Mouse (Mus musculus): ENCODE measurements around the gene Atg14. TPM values are rescaled to one million over a fixed set of nuclear protein-coding genes. Genes with fewer than 3 reads are reported as not detected.

The Atg14 gene
- total RNA-seq, 1 experiment: 19.8 TPM

DNA sequence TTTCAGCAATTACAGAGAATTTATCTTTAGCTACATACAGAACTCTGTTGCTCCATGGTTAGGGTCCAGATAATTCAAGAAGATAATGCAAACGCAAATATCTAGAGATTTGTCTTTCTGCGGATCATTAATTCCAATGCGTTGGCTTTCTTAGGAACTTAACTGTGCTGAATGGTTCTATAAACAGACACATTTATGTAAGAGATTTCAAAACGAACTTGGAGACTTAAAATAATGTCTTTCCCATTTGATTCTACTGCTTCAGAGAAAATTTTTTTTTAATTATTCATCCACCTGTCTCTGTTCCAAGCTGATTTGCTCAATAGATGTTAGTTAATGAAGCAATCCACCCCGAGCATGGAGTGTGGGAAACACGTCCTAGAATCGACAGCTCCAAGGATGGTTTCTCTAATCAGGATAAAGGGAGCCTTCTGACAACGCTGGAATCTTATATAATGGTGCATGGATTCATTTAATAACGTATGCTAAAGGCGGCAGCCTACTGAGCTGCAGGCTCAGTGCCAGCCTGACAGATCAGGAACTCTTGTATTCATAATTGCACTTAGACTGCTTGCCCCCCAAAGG, 20.0 kb upstream of the Atg14 start:
- TF ChIP-seq MAFK (IDR thresholded peaks at IDR 0.05; ENCODE audit: insufficient read depth, low read depth, low read length) (no peak), ZNF384 (IDR thresholded peaks at IDR 0.05; ENCODE audit: low read depth, low read length) (no peak), HCFC1 (IDR thresholded peaks at IDR 0.05; ENCODE audit: borderline replicate concordance, insufficient read depth, low read length) (no peak)
- Histone ChIP-seq H3K4me3 (ENCODE audit: insufficient read depth in 1 of 2, low read depth in 1 of 2, low read length in 2 of 2, poor library complexity in 1 of 2, severe bottlenecking in 1 of 2) (no peak overlapping the region), H3K9me3 (ENCODE audit: control insufficient read depth, insufficient read depth, low read depth, low read length) (no peaks in the 10 kb centered on the region), H3K27ac (ENCODE audit: insufficient read depth, low read depth, low read length, poor library complexity, severe bottlenecking) (no peak overlapping the region), H3K36me3 (ENCODE audit: control insufficient read depth, insufficient read depth, low read length, poor library complexity, severe bottlenecking) (no peaks in the 10 kb centered on the region), H3K4me1 (ENCODE audit: control insufficient read depth in 2 of 2, insufficient read depth in 2 of 2, low read length in 2 of 2, poor library complexity in 1 of 2) (no peaks in the 10 kb centered on the region), H3K9ac (ENCODE audit: insufficient read depth, low read depth, low read length, poor library complexity, severe bottlenecking) (no peak overlapping the region)
- no peak for DNase-seq (ENCODE audit: low read depth, low spot score)
- in situ Hi-C loops (cut with MboI; ENCODE audit: low sequenced_read_pairs in 2 of 2, unreplicated experiment in 2 of 2): no loop called here

DNA sequence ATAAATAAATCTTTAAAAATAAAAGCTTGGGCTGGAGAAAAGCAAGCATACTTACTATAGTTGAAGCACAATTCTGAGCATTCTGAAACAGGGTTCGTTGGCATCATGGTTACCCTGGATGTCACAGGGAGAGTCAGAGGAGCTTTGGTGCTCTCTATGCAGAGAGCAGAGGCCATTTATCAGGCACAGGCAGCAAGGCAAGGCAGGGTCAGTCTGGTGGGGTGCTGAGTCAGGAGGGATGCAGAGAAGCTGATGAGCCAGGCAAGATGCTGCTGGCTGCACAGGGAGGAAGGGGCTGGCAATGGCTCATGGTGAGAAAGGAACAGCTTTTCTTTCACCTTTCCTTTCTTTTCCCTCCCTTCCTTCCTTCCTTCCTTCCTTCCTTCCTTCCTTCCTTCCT, 19.0 kb upstream of the Atg14 start:
- H3K27ac ChIP-seq (ENCODE audit: insufficient read depth, low read depth, low read length, poor library complexity, severe bottlenecking): no peak overlapping the region
- no peaks in the 10 kb centered on the region for H3K4me1 ChIP-seq (ENCODE audit: control insufficient read depth in 2 of 2, insufficient read depth in 2 of 2, low read length in 2 of 2, poor library complexity in 1 of 2)
- H3K9me3 ChIP-seq (ENCODE audit: control insufficient read depth, insufficient read depth, low read depth, low read length): no peaks in the 10 kb centered on the region
- TF ChIP-seq HCFC1 (IDR thresholded peaks at IDR 0.05; ENCODE audit: borderline replicate concordance, insufficient read depth, low read length) (no peak), ZNF384 (IDR thresholded peaks at IDR 0.05; ENCODE audit: low read depth, low read length) (no peak), MAFK (IDR thresholded peaks at IDR 0.05; ENCODE audit: insufficient read depth, low read depth, low read length) (no peak), ZC3H11A (IDR thresholded peaks at IDR 0.05; ENCODE audit: borderline replicate concordance, low read depth, low read length) (no peak), CHD2 (IDR thresholded peaks at IDR 0.05; ENCODE audit: low read depth, low read length) (no peak)
- no peak overlapping the region for H3K4me3 ChIP-seq (ENCODE audit: insufficient read depth in 1 of 2, low read depth in 1 of 2, low read length in 2 of 2, poor library complexity in 1 of 2, severe bottlenecking in 1 of 2)
- DNase-seq (ENCODE audit: low read depth, low spot score): no peak
- no peaks in the 10 kb centered on the region for H3K36me3 ChIP-seq (ENCODE audit: control insufficient read depth, insufficient read depth, low read length, poor library complexity, severe bottlenecking)
- in situ Hi-C loops (cut with MboI; ENCODE audit: low sequenced_read_pairs in 2 of 2, unreplicated experiment in 2 of 2): no loop called here
- H3K9ac ChIP-seq (ENCODE audit: insufficient read depth, low read depth, low read length, poor library complexity, severe bottlenecking): no peak overlapping the region

DNA sequence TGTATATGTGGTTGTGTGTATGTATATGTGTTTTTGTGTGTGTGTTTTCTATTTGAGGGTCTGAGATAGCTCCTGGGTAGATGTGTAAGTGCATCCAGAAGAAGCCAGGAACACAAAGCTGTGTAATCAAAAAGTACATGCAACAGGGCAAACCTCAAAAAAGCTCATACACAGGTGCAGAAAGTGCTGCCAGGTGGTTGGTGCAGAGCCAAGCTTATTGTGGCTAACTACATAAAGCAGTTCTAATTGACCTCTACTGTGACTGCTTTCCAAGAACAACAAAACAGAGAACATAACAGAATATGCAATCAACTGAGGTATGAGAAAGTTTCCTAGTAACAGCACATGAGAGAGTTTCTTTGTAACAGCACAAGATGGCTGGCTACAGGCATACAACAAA, 13.9 kb upstream of the Atg14 start:
- no peak overlapping the region for H3K9ac ChIP-seq (ENCODE audit: insufficient read depth, low read depth, low read length, poor library complexity, severe bottlenecking)
- TF ChIP-seq CHD2 (IDR thresholded peaks at IDR 0.05; ENCODE audit: low read depth, low read length) (no peak), HCFC1 (IDR thresholded peaks at IDR 0.05; ENCODE audit: borderline replicate concordance, insufficient read depth, low read length) (no peak), MAFK (IDR thresholded peaks at IDR 0.05; ENCODE audit: insufficient read depth, low read depth, low read length) (no peak), ZNF384 (IDR thresholded peaks at IDR 0.05; ENCODE audit: low read depth, low read length) (no peak), ZC3H11A (IDR thresholded peaks at IDR 0.05; ENCODE audit: borderline replicate concordance, low read depth, low read length) (no peak)
- no peak overlapping the region for H3K27ac ChIP-seq (ENCODE audit: insufficient read depth, low read depth, low read length, poor library complexity, severe bottlenecking)
- DNase-seq (ENCODE audit: low read depth, low spot score): no peak
- H3K4me3 ChIP-seq (ENCODE audit: insufficient read depth in 1 of 2, low read depth in 1 of 2, low read length in 2 of 2, poor library complexity in 1 of 2, severe bottlenecking in 1 of 2): no peak overlapping the region
- H3K9me3 ChIP-seq (ENCODE audit: control insufficient read depth, insufficient read depth, low read depth, low read length): no peaks in the 10 kb centered on the region
- H3K4me1 ChIP-seq (ENCODE audit: control insufficient read depth in 2 of 2, insufficient read depth in 2 of 2, low read length in 2 of 2, poor library complexity in 1 of 2): peaks cover 2 to 4% of the 10 kb centered on the region in 2 experiments; a peak in 2 of 4 replicates
- no peaks in the 10 kb centered on the region for H3K36me3 ChIP-seq (ENCODE audit: control insufficient read depth, insufficient read depth, low read length, poor library complexity, severe bottlenecking)
- in situ Hi-C loops (cut with MboI; ENCODE audit: low sequenced_read_pairs in 2 of 2, unreplicated experiment in 2 of 2): no loop called here

DNA sequence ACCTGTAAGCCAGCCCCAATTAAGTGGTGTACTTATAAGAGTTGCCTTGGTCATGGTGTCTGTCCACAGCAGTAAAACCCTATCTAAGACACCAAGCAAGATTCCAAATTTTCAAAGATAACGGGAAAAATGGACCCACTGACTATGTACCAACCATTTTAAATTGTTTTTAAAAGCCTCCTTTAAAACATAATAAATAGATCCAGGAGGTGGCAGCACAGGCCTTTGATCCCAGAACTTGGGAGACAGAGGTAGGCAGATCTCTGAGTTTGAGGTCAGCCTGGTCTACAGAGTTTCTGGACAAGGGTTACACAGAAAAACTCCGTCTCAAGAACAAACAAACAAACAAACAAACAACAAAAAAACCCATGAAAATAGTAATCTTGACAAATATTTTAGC, 11.2 kb upstream of the Atg14 start:
- H3K9ac ChIP-seq (ENCODE audit: insufficient read depth, low read depth, low read length, poor library complexity, severe bottlenecking): no peak overlapping the region
- no peaks in the 10 kb centered on the region for H3K36me3 ChIP-seq (ENCODE audit: control insufficient read depth, insufficient read depth, low read length, poor library complexity, severe bottlenecking)
- H3K9me3 ChIP-seq (ENCODE audit: control insufficient read depth, insufficient read depth, low read depth, low read length): no peaks in the 10 kb centered on the region
- H3K27ac ChIP-seq (ENCODE audit: insufficient read depth, low read depth, low read length, poor library complexity, severe bottlenecking): no peak overlapping the region
- no peak for DNase-seq (ENCODE audit: low read depth, low spot score)
- no peak overlapping the region for H3K4me3 ChIP-seq (ENCODE audit: insufficient read depth in 1 of 2, low read depth in 1 of 2, low read length in 2 of 2, poor library complexity in 1 of 2, severe bottlenecking in 1 of 2)
- peaks cover 2 to 8% of the 10 kb centered on the region in 2 experiments; a peak in 3 of 4 replicates for H3K4me1 ChIP-seq (ENCODE audit: control insufficient read depth in 2 of 2, insufficient read depth in 2 of 2, low read length in 2 of 2, poor library complexity in 1 of 2)
- TF ChIP-seq ZC3H11A (IDR thresholded peaks at IDR 0.05; ENCODE audit: borderline replicate concordance, low read depth, low read length) (no peak), HCFC1 (IDR thresholded peaks at IDR 0.05; ENCODE audit: borderline replicate concordance, insufficient read depth, low read length) (no peak), MAFK (IDR thresholded peaks at IDR 0.05; ENCODE audit: insufficient read depth, low read depth, low read length) (no peak), ZNF384 (IDR thresholded peaks at IDR 0.05; ENCODE audit: low read depth, low read length) (no peak), CHD2 (IDR thresholded peaks at IDR 0.05; ENCODE audit: low read depth, low read length) (no peak)
- in situ Hi-C loops (cut with MboI; ENCODE audit: low sequenced_read_pairs in 2 of 2, unreplicated experiment in 2 of 2): no loop called here

DNA sequence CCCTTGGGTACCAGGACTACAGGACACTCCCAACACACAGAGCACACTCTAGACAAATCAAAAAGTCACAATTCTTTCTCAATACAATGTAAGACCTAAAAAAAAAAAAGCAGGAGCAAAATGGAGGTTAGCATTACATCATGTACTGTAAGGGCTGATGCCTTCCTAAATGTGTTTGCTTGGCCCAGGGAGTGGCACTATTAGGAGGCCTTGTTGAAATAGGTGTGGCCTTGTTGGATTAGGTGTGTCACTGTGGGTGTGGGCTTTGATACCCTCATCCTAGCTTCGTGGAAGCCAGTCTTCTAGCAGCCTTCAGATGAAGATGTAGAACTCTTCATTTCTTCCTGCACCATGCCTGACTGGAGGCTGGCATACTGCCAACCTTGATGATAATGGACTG, 10.8 kb upstream of the Atg14 start:
- Histone ChIP-seq H3K4me1 (ENCODE audit: control insufficient read depth in 2 of 2, insufficient read depth in 2 of 2, low read length in 2 of 2, poor library complexity in 1 of 2) (peaks cover 2 to 8% of the 10 kb centered on the region in 2 experiments; a peak in 3 of 4 replicates), H3K4me3 (ENCODE audit: insufficient read depth in 1 of 2, low read depth in 1 of 2, low read length in 2 of 2, poor library complexity in 1 of 2, severe bottlenecking in 1 of 2) (no peak overlapping the region), H3K9me3 (ENCODE audit: control insufficient read depth, insufficient read depth, low read depth, low read length) (no peaks in the 10 kb centered on the region), H3K36me3 (ENCODE audit: control insufficient read depth, insufficient read depth, low read length, poor library complexity, severe bottlenecking) (no peaks in the 10 kb centered on the region), H3K27ac (ENCODE audit: insufficient read depth, low read depth, low read length, poor library complexity, severe bottlenecking) (no peak overlapping the region), H3K9ac (ENCODE audit: insufficient read depth, low read depth, low read length, poor library complexity, severe bottlenecking) (no peak overlapping the region)
- no peak for DNase-seq (ENCODE audit: low read depth, low spot score)
- in situ Hi-C loops (cut with MboI; ENCODE audit: low sequenced_read_pairs in 2 of 2, unreplicated experiment in 2 of 2): no loop called here
- TF ChIP-seq CHD2 (IDR thresholded peaks at IDR 0.05; ENCODE audit: low read depth, low read length): no peak
- TF ChIP-seq MAFK (IDR thresholded peaks at IDR 0.05; ENCODE audit: insufficient read depth, low read depth, low read length): no peak
- no peak for TF ChIP-seq ZC3H11A (IDR thresholded peaks at IDR 0.05; ENCODE audit: borderline replicate concordance, low read depth, low read length)
- TF ChIP-seq ZNF384 (IDR thresholded peaks at IDR 0.05; ENCODE audit: low read depth, low read length): no peak
- no peak for TF ChIP-seq HCFC1 (IDR thresholded peaks at IDR 0.05; ENCODE audit: borderline replicate concordance, insufficient read depth, low read length)

Data from ES-E14 (cell line).